Mouse (Mus musculus) CD4-positive, CD25-positive, alpha-beta regulatory T cell, adult 4 months (primary cell): ENCODE results near the gene Klf13. TPM values are rescaled to one million over a fixed set of nuclear protein-coding genes. Genes with fewer than 3 reads are reported as not detected.
A peak's percentile ranks its signal among the peaks of the same experiment; 100 is the strongest.

ENCODE experiments used
- ATAC-seq: one replicate; pipeline ENCODE4 v1.8.0; 2017
- polyA plus RNA-seq, 2 experiments: library from polyadenylated mRNA; unstranded; fragments of 100-300 nt; shearing (Covaris generic); gene quantifications; one replicate each; pipeline ENCODE4 v1.2.1; 2017

The Klf13 gene
- polyA plus RNA-seq, 2 experiments from 2014 or later = 209 to 217 TPM

- no peak for ATAC-seq
Measured at GRCm38 (mm10) chr7:63879583-63879982, 59.1 kb downstream of the Klf13 start.

GRCm38 (mm10) chr7:63877610-63878009 lies 61.1 kb downstream of the Klf13 start:
- ATAC-seq = no peak

GRCm38 (mm10) chr7:63876640-63877039 lies 62.1 kb downstream of the Klf13 start:
- no peak for ATAC-seq

- ATAC-seq = no peak
Measured at GRCm38 (mm10) chr7:63875686-63876085, 63.0 kb downstream of the Klf13 start.

- no peak for ATAC-seq
Measured at GRCm38 (mm10) chr7:63873880-63874279, 64.8 kb downstream of the Klf13 start.

- no peak for ATAC-seq
Measured at GRCm38 (mm10) chr7:63871698-63872097, 67.0 kb downstream of the Klf13 start.

GRCm38 (mm10) chr7:63868356-63868918 lies 70.3 kb downstream of the Klf13 start:
- ATAC-seq = no peak

- no peak for ATAC-seq
Measured at GRCm38 (mm10) chr7:63865911-63866310, 72.8 kb downstream of the Klf13 start.

- ATAC-seq = no peak
Measured at GRCm38 (mm10) chr7:63863046-63863445, 75.7 kb downstream of the Klf13 start.

GRCm38 (mm10) chr7:63861123-63861522 lies 77.6 kb downstream of the Klf13 start:
- ATAC-seq = no peak

GRCm38 (mm10) chr7:63858571-63859152 lies 80.1 kb downstream of the Klf13 start:
- ATAC-seq = peak; percentile 98

GRCm38 (mm10) chr7:63857771-63858417 lies 80.8 kb downstream of the Klf13 start:
- ATAC-seq = no peak

- ATAC-seq = peak; percentile 37
Measured at GRCm38 (mm10) chr7:63855283-63855682, 83.4 kb downstream of the Klf13 start.

- no peak for ATAC-seq
Measured at GRCm38 (mm10) chr7:63851841-63852533, 86.7 kb downstream of the Klf13 start.

Other genes with a start within 250 kb of the Klf13 start
- gene E030018B13Rik, start 22.1 kb downstream of the Klf13 start, polyA plus RNA-seq = not detected
- 1 to 10 TPM; 9.7 to 9.9 TPM for gene Trpm1, start 214.9 kb upstream of the Klf13 start, polyA plus RNA-seq